Mouse (Mus musculus): ENCODE results near the gene Gm20661.

DNA sequence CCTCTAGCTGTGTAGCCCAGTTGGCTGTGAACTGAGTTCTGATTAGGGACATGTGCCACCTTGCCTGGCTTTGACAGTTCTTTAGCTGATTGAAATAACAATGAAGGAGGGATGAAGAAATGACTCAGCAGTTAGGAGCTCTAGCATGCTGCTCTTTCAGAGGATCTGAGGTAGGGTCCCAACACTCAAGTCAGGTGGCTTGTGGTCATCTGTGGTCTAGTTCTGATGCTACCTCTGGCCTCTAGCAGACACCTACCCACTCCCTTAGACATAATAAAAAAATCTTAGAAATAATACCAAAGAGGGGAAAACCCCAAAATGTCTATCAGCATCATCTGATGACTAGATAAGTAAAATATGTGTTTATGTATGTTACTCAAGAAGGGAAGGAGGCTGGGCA is 27.5 kb downstream of the Gm20661 start:
- TF ChIP-seq EP300 (optimal IDR thresholded peaks at IDR 0.05) (no peak), CTCF (IDR thresholded peaks at IDR 0.05; ENCODE audit: low read depth) (no peak)

Data from stomach, postnatal 0 days (tissue).